Mouse (Mus musculus) midbrain, embryonic 11.5 days (tissue): ENCODE data around the gene Ankrd6. TPM values are rescaled to one million over a fixed set of nuclear protein-coding genes. Genes with fewer than 3 reads are reported as not detected.

ENCODE experiments used
- ATAC-seq: fragments of 200-750 bp; cut with Nextera tagmentation; 2 replicates; pipeline ENCODE4 v1.8.0; 2017; ENCODE audit warnings: moderate TSS enrichment, moderate library complexity; ENCODE audit not compliant: low FRiP score
- DNase-seq: peaks from one replicate; pipeline ENCODE4 v3.0.0; 2015; ENCODE audit warnings: low spot score; ENCODE audit errors: missing footprints
- H3K27ac ChIP-seq: fragments of 300-500 bp; sonication (generic); 2 replicates; pipeline ENCODE4 v1.5.1; 2014; ENCODE audit warnings: low read depth, low read length
- H3K27me3 ChIP-seq: fragments of 300-500 bp; sonication (generic); 2 replicates; pipeline ENCODE4 v1.6.1; 2014; ENCODE audit warnings: mild to moderate bottlenecking, low read length, moderate library complexity, mixed read lengths; ENCODE audit not compliant: control insufficient read depth, insufficient read depth
- H3K36me3 ChIP-seq: fragments of 300-500 bp; sonication (generic); 2 replicates; pipeline ENCODE4 v1.6.1; 2014; ENCODE audit warnings: mild to moderate bottlenecking, low read length, moderate library complexity, mixed read lengths; ENCODE audit not compliant: control insufficient read depth, insufficient read depth
- H3K4me1 ChIP-seq: fragments of 300-500 bp; sonication (generic); 2 replicates; pipeline ENCODE4 v1.6.1; 2014; ENCODE audit warnings: low read length; ENCODE audit not compliant: control insufficient read depth, insufficient read depth
- H3K4me2 ChIP-seq: fragments of 300-500 bp; sonication (generic); 2 replicates; pipeline ENCODE4 v1.6.1; 2014; ENCODE audit warnings: mild to moderate bottlenecking, moderate library complexity
- H3K4me3 ChIP-seq: fragments of 300-500 bp; sonication (generic); 2 replicates; pipeline ENCODE4 v1.5.1; 2014; ENCODE audit warnings: low read depth, low read length
- H3K9ac ChIP-seq: fragments of 300-500 bp; sonication (generic); 2 replicates; pipeline ENCODE4 v1.6.1; 2014; ENCODE audit warnings: low read length
- H3K9me3 ChIP-seq: fragments of 300-500 bp; sonication (generic); 2 replicates; pipeline ENCODE4 v1.6.1; 2016; ENCODE audit warnings: low read length; ENCODE audit not compliant: control insufficient read depth
- WGBS: fragments of 180-500 bp; shearing (Covaris S2); extraction: QIAGEN DNeasy Blood & Tissue Kit; methylation state at CpG from one replicate; pipeline ENCODE4 v1.1.7; 2014; 5-methylcytosine and 5-hydroxymethylcytosine counted together
- polyA plus RNA-seq: library from polyadenylated mRNA; unstranded; fragments of >200 nt; fragmentation: Nextera tagmentation; extraction: Ambion mirVana; gene quantifications from 2 replicates; pipeline ENCODE4 v1.2.1, GENCODE M21; 2014

The Ankrd6 gene
- polyA plus RNA-seq, 1 experiment from 2014 or later = 33.2 TPM

- H3K4me1 ChIP-seq = no peaks in the 10 kb centered on the region
- H3K27ac ChIP-seq = no peak overlapping the region
- 80% methylated on average over 5 of the region's 5 CpGs for WGBS
- no peak overlapping the region for H3K9ac ChIP-seq
- DNase-seq (peak; percentile 35), ATAC-seq (no peak)
- H3K4me3 ChIP-seq = no peak overlapping the region
- H3K27me3 ChIP-seq = no peaks in the 10 kb centered on the region
- H3K9me3 ChIP-seq = no peaks in the 10 kb centered on the region
- H3K36me3 ChIP-seq = peaks cover 7% of the 10 kb centered on the region
- no peak overlapping the region for H3K4me2 ChIP-seq
These were observed 133.2 kb downstream of the Ankrd6 start for GRCm38 (mm10) chr4:32817478-32817877.

DNA sequence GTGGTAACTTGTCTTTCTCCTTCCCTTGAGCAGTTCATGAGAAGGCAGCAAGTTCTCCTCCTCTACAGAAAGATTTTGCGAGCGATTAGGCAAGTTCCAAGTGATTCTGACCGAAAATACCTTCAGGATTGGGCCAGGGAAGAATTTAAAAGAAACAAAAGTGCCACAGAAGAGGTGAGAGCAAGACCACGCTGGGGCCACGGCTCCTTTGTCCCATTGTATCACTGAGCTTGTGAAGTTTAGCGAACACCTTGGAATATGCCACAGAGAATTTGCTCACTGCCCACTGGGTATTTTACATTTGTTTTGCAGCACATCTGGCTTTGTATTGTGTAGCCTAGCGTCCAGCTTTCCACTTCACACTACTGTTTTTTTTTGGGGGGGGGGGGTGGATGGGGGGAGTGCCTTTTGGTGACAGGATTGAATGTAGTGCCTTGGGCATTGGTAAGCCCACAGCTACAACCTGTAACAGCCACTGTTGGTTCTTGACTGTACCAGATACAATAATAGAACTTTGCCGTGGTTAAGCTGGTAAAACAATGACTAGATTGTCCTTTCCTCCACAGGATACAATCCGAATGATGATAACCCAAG is 150.0 kb downstream of the Ankrd6 start:
- H3K36me3 ChIP-seq = 0 out of 2 replicates have a peak, but pooled peaks cover 3% of the 10 kb centered on the region
- no peaks in the 10 kb centered on the region for H3K9me3 ChIP-seq
- H3K4me1 ChIP-seq = peaks cover 6% of the 10 kb centered on the region
- H3K4me2 ChIP-seq = peak overlapping the region; percentile 65
- peak overlapping the region; percentile 78 for H3K4me3 ChIP-seq
- DNase-seq = no peak
- H3K27ac ChIP-seq = peak overlapping the region; percentile 99
- ATAC-seq = peak; percentile 62
- WGBS = 14% methylated on average over 9 of the region's 9 CpGs
- H3K27me3 ChIP-seq = no peaks in the 10 kb centered on the region
- H3K9ac ChIP-seq = peak overlapping the region; percentile 96

- 1% methylated on average over 53 of the region's 53 CpGs for WGBS
These were observed 150.6 kb downstream of the Ankrd6 start, which contains the start of gene Lyrm2 for GRCm38 (mm10) chr4:32799966-32800576. Lyrm2 (plus strand) TSS chr4:32800253.

DNA sequence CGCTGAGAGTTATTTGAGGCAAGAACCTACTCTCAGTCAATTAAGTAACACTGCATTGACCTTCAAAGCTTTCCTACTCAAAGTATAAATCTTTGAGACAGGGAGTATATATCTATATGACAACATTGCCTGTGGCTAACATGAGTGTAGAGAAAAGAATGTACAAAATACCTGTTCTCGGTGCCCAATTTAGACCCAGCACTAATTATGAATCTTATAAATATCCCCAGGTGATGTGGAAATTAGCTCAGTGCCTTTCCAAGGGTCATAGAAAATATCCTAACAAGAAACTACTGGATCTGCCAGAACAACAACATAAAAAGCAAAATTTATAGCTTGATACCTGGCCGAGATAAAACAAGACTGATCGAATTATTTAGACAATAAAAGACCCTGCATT is 151.7 kb downstream of the Ankrd6 start:
- Histone ChIP-seq H3K9me3 (no peaks in the 10 kb centered on the region), H3K36me3 (no peaks in the 10 kb centered on the region), H3K4me2 (no peak overlapping the region), H3K27ac (no peak overlapping the region), H3K9ac (no peak overlapping the region), H3K4me1 (peaks cover 6% of the 10 kb centered on the region), H3K27me3 (no peaks in the 10 kb centered on the region), H3K4me3 (no peak overlapping the region)
- ATAC-seq (no peak), DNase-seq (no peak)
- 97% methylated on average over 4 of the region's 4 CpGs for WGBS

More at GRCm38 (mm10) chr4:32799966-32800576, 150.6 kb downstream of the Ankrd6 start, which contains the start of gene Lyrm2:
- Histone ChIP-seq H3K4me3 (peak within 1 kb of the TSS; percentile 78), H3K4me2 (peak within 1 kb of the TSS; percentile 65), H3K4me1 (peaks cover 6% of the 10 kb centered on the region), H3K27me3 (no peaks in the 10 kb centered on the region), H3K9ac (peak within 1 kb of the TSS; percentile 96), H3K27ac (peak within 1 kb of the TSS; percentile 99), H3K36me3 (no peaks in the 10 kb centered on the region), H3K9me3 (no peaks in the 10 kb centered on the region)
- DNase-seq (peak; percentile 96), ATAC-seq (peak; percentile 93)

DNA sequence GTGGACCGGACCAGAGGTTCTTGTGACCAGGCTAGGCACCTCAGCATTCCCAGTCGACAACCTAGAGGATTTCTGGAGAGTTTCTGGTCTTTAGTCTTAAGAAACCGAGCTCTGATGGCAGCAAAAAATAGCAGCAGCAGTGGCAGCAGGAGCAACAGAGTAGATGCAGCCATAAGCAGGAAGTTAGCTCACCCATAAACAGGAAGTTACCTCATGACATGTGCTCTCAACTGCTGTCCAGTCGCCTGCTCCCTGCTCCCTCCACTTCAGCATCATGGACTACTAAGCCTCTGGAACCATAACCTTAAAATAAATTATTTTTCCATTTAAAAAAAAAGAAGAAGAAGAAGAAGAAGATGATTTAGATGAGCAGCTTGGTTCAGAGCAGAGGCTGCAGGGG is 161.6 kb downstream of the Ankrd6 start:
- DNase-seq (no peak), ATAC-seq (no peak)
- Histone ChIP-seq H3K36me3 (no peaks in the 10 kb centered on the region), H3K27ac (no peak overlapping the region), H3K4me1 (no peaks in the 10 kb centered on the region), H3K4me3 (no peak overlapping the region), H3K9ac (no peak overlapping the region), H3K27me3 (no peaks in the 10 kb centered on the region), H3K4me2 (no peak overlapping the region), H3K9me3 (no peaks in the 10 kb centered on the region)
- WGBS = 86% methylated on average over 4 of the region's 4 CpGs

DNA sequence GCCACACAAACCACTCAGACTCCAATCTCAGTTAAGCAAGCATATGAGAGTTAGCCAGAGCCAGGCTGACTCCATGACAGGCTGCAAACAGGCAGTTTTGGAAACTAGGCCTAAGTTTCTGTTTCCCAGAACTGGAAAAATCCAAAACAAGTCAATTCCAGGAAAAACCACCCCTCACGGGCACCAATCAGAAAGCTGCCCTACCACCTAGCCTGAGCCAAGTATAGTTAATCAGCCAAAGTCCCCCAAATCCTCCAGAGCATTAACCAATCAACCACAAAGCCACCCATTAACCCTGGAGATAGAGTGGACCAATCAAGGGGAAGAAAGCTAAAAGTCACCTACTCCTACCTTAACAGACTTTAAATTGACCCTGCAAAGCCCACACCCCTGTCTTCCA is 163.5 kb downstream of the Ankrd6 start:
- H3K9me3 ChIP-seq = no peaks in the 10 kb centered on the region
- no peak overlapping the region for H3K4me2 ChIP-seq
- no peak for DNase-seq
- H3K9ac ChIP-seq = no peak overlapping the region
- H3K4me3 ChIP-seq = no peak overlapping the region
- H3K4me1 ChIP-seq = no peaks in the 10 kb centered on the region
- no peak for ATAC-seq
- no peaks in the 10 kb centered on the region for H3K36me3 ChIP-seq
- no peaks in the 10 kb centered on the region for H3K27me3 ChIP-seq
- H3K27ac ChIP-seq = no peak overlapping the region
- 90% methylated on average over 1 of the region's 1 CpGs for WGBS

DNA sequence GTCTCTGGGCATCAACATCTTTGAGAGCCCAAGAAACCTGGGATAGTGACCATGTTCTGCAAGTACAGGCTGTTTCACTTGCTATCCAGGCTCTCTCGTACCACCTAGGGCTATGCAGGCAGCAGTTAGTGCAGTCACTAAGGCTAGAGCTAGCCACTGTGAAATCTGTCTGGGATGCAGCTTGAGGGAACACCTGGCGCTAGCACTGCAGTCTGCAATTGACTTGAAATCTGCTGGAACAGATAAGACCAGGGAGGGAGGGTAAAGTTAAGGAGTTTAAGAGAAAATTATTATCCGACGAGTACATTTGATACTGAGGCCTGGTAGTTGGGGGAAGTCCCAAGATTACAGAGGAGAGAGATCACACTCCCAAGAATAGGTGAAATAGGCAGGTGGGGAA is 170.6 kb downstream of the Ankrd6 start:
- Histone ChIP-seq H3K36me3 (no peaks in the 10 kb centered on the region), H3K4me1 (no peaks in the 10 kb centered on the region)

GRCm38 (mm10) chr4:32770284-32770810 is 180.3 kb downstream of the Ankrd6 start:
- Histone ChIP-seq H3K9me3 (no peaks in the 10 kb centered on the region), H3K36me3 (peaks cover 18% of the 10 kb centered on the region)
- 94% methylated on average over 7 of the region's 7 CpGs for WGBS

More for the DNA sequence above, 170.6 kb downstream of the Ankrd6 start:
- ATAC-seq (no peak), DNase-seq (no peak)
- H3K4me2 ChIP-seq = no peak overlapping the region
- no peaks in the 10 kb centered on the region for H3K9me3 ChIP-seq
- 98% methylated on average over 4 of the region's 4 CpGs for WGBS
- no peak overlapping the region for H3K9ac ChIP-seq
- H3K4me3 ChIP-seq = no peak overlapping the region
- H3K27me3 ChIP-seq = no peaks in the 10 kb centered on the region
- H3K27ac ChIP-seq = no peak overlapping the region

GRCm38 (mm10) chr4:32768046-32768445 is 182.6 kb downstream of the Ankrd6 start:
- Histone ChIP-seq H3K9ac (no peak overlapping the region), H3K4me2 (no peak overlapping the region), H3K4me1 (no peaks in the 10 kb centered on the region), H3K4me3 (no peak overlapping the region), H3K36me3 (peaks cover 17% of the 10 kb centered on the region), H3K27ac (no peak overlapping the region), H3K27me3 (no peaks in the 10 kb centered on the region), H3K9me3 (no peaks in the 10 kb centered on the region)
- DNase-seq (no peak), ATAC-seq (no peak)
- 95% methylated on average over 10 of the region's 10 CpGs for WGBS

More at GRCm38 (mm10) chr4:32770284-32770810, 180.3 kb downstream of the Ankrd6 start:
- no peaks in the 10 kb centered on the region for H3K27me3 ChIP-seq
- H3K4me3 ChIP-seq = no peak overlapping the region
- ATAC-seq = no peak
- no peak for DNase-seq
- H3K4me1 ChIP-seq = no peaks in the 10 kb centered on the region
- H3K27ac ChIP-seq = no peak overlapping the region
- H3K4me2 ChIP-seq = no peak overlapping the region
- no peak overlapping the region for H3K9ac ChIP-seq
